Mouse (Mus musculus) embryonic facial prominence, embryonic 12.5 days (tissue): ENCODE measurements around the gene Slc36a3. TPM values are rescaled to one million over a fixed set of nuclear protein-coding genes. Genes with fewer than 3 reads are reported as not detected.
"Not testable (repeated sequence)": the region's sequence is repeated elsewhere in the genome, so short reads cannot be mapped to it uniquely, and the experiment has no call there.

Experiments used
- ATAC-seq: fragments of 200-750 bp; cut with Nextera tagmentation; 2 replicates; pipeline ENCODE4 v1.8.0; 2017; ENCODE audit not compliant: insufficient number of reproducible peaks, insufficient read depth, low FRiP score, low TSS enrichment
- H3K27ac ChIP-seq: fragments of 300-500 bp; sonication (generic); 2 replicates; pipeline ENCODE4 v1.5.1; 2016; ENCODE audit warnings: mild to moderate bottlenecking
- H3K27me3 ChIP-seq: fragments of 300-500 bp; sonication (generic); 2 replicates; pipeline ENCODE4 v1.6.1; 2016; ENCODE audit warnings: mild to moderate bottlenecking, moderate library complexity
- H3K36me3 ChIP-seq: fragments of 300-500 bp; sonication (generic); 2 replicates; pipeline ENCODE4 v1.6.1; 2016; ENCODE audit warnings: mild to moderate bottlenecking
- H3K4me1 ChIP-seq: fragments of 300-500 bp; sonication (generic); 2 replicates; pipeline ENCODE4 v1.6.1; 2016
- H3K4me2 ChIP-seq: fragments of 300-500 bp; sonication (generic); replicated peaks from 2 replicates; pipeline ENCODE4 v1.6.1; 2016; ENCODE audit warnings: mild to moderate bottlenecking, moderate library complexity
- H3K4me3 ChIP-seq: fragments of 300-500 bp; sonication (generic); 2 replicates; pipeline ENCODE4 v1.5.1; 2016; ENCODE audit warnings: mild to moderate bottlenecking
- H3K9ac ChIP-seq: fragments of 300-500 bp; sonication (generic); 2 replicates; pipeline ENCODE4 v1.6.1; 2016; ENCODE audit warnings: mild to moderate bottlenecking, moderate library complexity
- H3K9me3 ChIP-seq: fragments of 300-500 bp; sonication (generic); 2 replicates; pipeline ENCODE4 v1.6.1; 2016; ENCODE audit warnings: mild to moderate bottlenecking, moderate library complexity
- WGBS: fragments of 180-500 bp; shearing (Covaris S2); methylation state at CpG from one replicate; pipeline ENCODE4 v1.1.7; 2016; 5-methylcytosine and 5-hydroxymethylcytosine counted together
- polyA plus RNA-seq: library from polyadenylated mRNA; unstranded; fragments of >200 nt; fragmentation: Nextera tagmentation; extraction: Ambion mirVana; gene quantifications from 2 replicates; pipeline ENCODE4 v1.2.1, GENCODE M21; 2016

Gene Slc36a3
- polyA plus RNA-seq, 1 experiment from 2014 or later: not detected

- Histone ChIP-seq H3K27me3 (no peaks in the 10 kb centered on the region), H3K9ac (no peak overlapping the region), H3K36me3 (no peaks in the 10 kb centered on the region), H3K27ac (0 out of 2 replicates have a peak overlapping the region, but pooled peaks have one; percentile 62), H3K4me3 (no peak overlapping the region), H3K9me3 (no peaks in the 10 kb centered on the region), H3K4me1 (no peaks in the 10 kb centered on the region), H3K4me2 (no peak overlapping the region)
- ATAC-seq: no peak
- WGBS: 72% methylated on average over 8 of the region's 8 CpGs
Observed at GRCm38 (mm10) chr11:55120821-55121271, 30.7 kb downstream of the Slc36a3 start.

- H3K4me2 ChIP-seq: no peak overlapping the region
- no peaks in the 10 kb centered on the region for H3K36me3 ChIP-seq
Observed at GRCm38 (mm10) chr11:55120279-55120678, 31.2 kb downstream of the Slc36a3 start.

GRCm38 (mm10) chr11:55117031-55117430 is 34.5 kb downstream of the Slc36a3 start:
- Histone ChIP-seq H3K36me3 (no peaks in the 10 kb centered on the region), H3K27ac (no peak overlapping the region), H3K9me3 (no peaks in the 10 kb centered on the region), H3K4me3 (no peak overlapping the region), H3K27me3 (no peaks in the 10 kb centered on the region), H3K9ac (no peak overlapping the region), H3K4me1 (no peaks in the 10 kb centered on the region), H3K4me2 (no peak overlapping the region)
- WGBS: 82% methylated on average over 2 of the region's 2 CpGs
- ATAC-seq: no peak

More at GRCm38 (mm10) chr11:55120279-55120678, 31.2 kb downstream of the Slc36a3 start:
- no peak for ATAC-seq
- no peak overlapping the region for H3K27ac ChIP-seq
- H3K27me3 ChIP-seq: no peaks in the 10 kb centered on the region
- H3K4me1 ChIP-seq: no peaks in the 10 kb centered on the region
- no peak overlapping the region for H3K9ac ChIP-seq
- no peaks in the 10 kb centered on the region for H3K9me3 ChIP-seq
- H3K4me3 ChIP-seq: no peak overlapping the region

- H3K36me3 ChIP-seq: no peaks in the 10 kb centered on the region
- no peak for ATAC-seq
- no peak overlapping the region for H3K27ac ChIP-seq
- H3K4me3 ChIP-seq: no peak overlapping the region
- no peak overlapping the region for H3K4me2 ChIP-seq
- H3K9me3 ChIP-seq: no peaks in the 10 kb centered on the region
- WGBS: 80% methylated on average over 3 of the region's 3 CpGs
- H3K9ac ChIP-seq: no peak overlapping the region
- H3K4me1 ChIP-seq: no peaks in the 10 kb centered on the region
- no peaks in the 10 kb centered on the region for H3K27me3 ChIP-seq
Observed at GRCm38 (mm10) chr11:55116004-55116403, 35.5 kb downstream of the Slc36a3 start.

- 73% methylated on average over 2 of the region's 2 CpGs for WGBS
- no peak overlapping the region for H3K27ac ChIP-seq
- H3K4me1 ChIP-seq: no peaks in the 10 kb centered on the region
- no peak overlapping the region for H3K9ac ChIP-seq
- H3K4me3 ChIP-seq: no peak overlapping the region
- no peaks in the 10 kb centered on the region for H3K9me3 ChIP-seq
- H3K27me3 ChIP-seq: no peaks in the 10 kb centered on the region
- no peak for ATAC-seq
- no peaks in the 10 kb centered on the region for H3K36me3 ChIP-seq
- no peak overlapping the region for H3K4me2 ChIP-seq
Observed at GRCm38 (mm10) chr11:55114291-55114690, 37.2 kb downstream of the Slc36a3 start.

- H3K9ac ChIP-seq, H3K9me3 ChIP-seq, H3K27me3 ChIP-seq, H3K4me2 ChIP-seq, H3K27ac ChIP-seq, H3K36me3 ChIP-seq, H3K4me3 ChIP-seq, H3K4me1 ChIP-seq, ATAC-seq: not testable (repeated sequence)
- WGBS: 46% methylated on average over 3 of the region's 4 CpGs
Observed at GRCm38 (mm10) chr11:55113861-55114250, 37.7 kb downstream of the Slc36a3 start.

GRCm38 (mm10) chr11:55113209-55113860 is 38.2 kb downstream of the Slc36a3 start:
- Histone ChIP-seq H3K36me3 (no peaks in the 10 kb centered on the region), H3K4me1 (no peaks in the 10 kb centered on the region), H3K4me2 (no peak overlapping the region), H3K27ac (no peak overlapping the region), H3K9me3 (no peaks in the 10 kb centered on the region), H3K4me3 (no peak overlapping the region), H3K27me3 (no peaks in the 10 kb centered on the region), H3K9ac (no peak overlapping the region)
- ATAC-seq: no peak
- WGBS: 64% methylated on average over 7 of the region's 7 CpGs

GRCm38 (mm10) chr11:55110566-55111169 is 40.8 kb downstream of the Slc36a3 start:
- 78% methylated on average over 7 of the region's 7 CpGs for WGBS
- Histone ChIP-seq H3K4me1 (no peaks in the 10 kb centered on the region), H3K4me3 (no peak overlapping the region), H3K9ac (no peak overlapping the region), H3K27ac (no peak overlapping the region), H3K4me2 (no peak overlapping the region), H3K9me3 (no peaks in the 10 kb centered on the region), H3K36me3 (no peaks in the 10 kb centered on the region), H3K27me3 (no peaks in the 10 kb centered on the region)
- no peak for ATAC-seq

GRCm38 (mm10) chr11:55109521-55110300 is 41.8 kb downstream of the Slc36a3 start:
- H3K27me3 ChIP-seq: no peaks in the 10 kb centered on the region
- H3K4me2 ChIP-seq: no peak overlapping the region
- ATAC-seq: no peak
- no peak overlapping the region for H3K27ac ChIP-seq
- no peak overlapping the region for H3K4me3 ChIP-seq
- H3K9me3 ChIP-seq: no peaks in the 10 kb centered on the region
- no peaks in the 10 kb centered on the region for H3K4me1 ChIP-seq
- WGBS: 95% methylated on average over 7 of the region's 7 CpGs
- H3K9ac ChIP-seq: no peak overlapping the region
- no peaks in the 10 kb centered on the region for H3K36me3 ChIP-seq

GRCm38 (mm10) chr11:55106636-55107035 is 44.9 kb downstream of the Slc36a3 start:
- ATAC-seq: no peak

GRCm38 (mm10) chr11:55105389-55105788 is 46.1 kb downstream of the Slc36a3 start:
- Histone ChIP-seq H3K27me3 (no peaks in the 10 kb centered on the region), H3K9ac (no peak overlapping the region), H3K4me2 (no peak overlapping the region), H3K4me3 (no peak overlapping the region), H3K36me3 (no peaks in the 10 kb centered on the region), H3K4me1 (no peaks in the 10 kb centered on the region), H3K27ac (no peak overlapping the region), H3K9me3 (no peaks in the 10 kb centered on the region)
- no peak for ATAC-seq
- WGBS: 75% methylated on average over 4 of the region's 4 CpGs

More at GRCm38 (mm10) chr11:55106636-55107035, 44.9 kb downstream of the Slc36a3 start:
- Histone ChIP-seq H3K4me1 (no peaks in the 10 kb centered on the region), H3K27ac (no peak overlapping the region), H3K9me3 (no peaks in the 10 kb centered on the region), H3K36me3 (no peaks in the 10 kb centered on the region), H3K4me2 (no peak overlapping the region), H3K27me3 (no peaks in the 10 kb centered on the region), H3K4me3 (no peak overlapping the region), H3K9ac (no peak overlapping the region)
- WGBS: 95% methylated on average over 1 of the region's 1 CpGs

- H3K4me1 ChIP-seq: no peaks in the 10 kb centered on the region
- ATAC-seq: no peak
- H3K36me3 ChIP-seq: no peaks in the 10 kb centered on the region
- WGBS: 81% methylated on average over 3 of the region's 3 CpGs
- H3K9me3 ChIP-seq: no peaks in the 10 kb centered on the region
- H3K27me3 ChIP-seq: no peaks in the 10 kb centered on the region
- no peak overlapping the region for H3K9ac ChIP-seq
- no peak overlapping the region for H3K4me3 ChIP-seq
- H3K27ac ChIP-seq: no peak overlapping the region
- no peak overlapping the region for H3K4me2 ChIP-seq
Observed at GRCm38 (mm10) chr11:55103229-55103628, 48.3 kb downstream of the Slc36a3 start.
